ENCODE assay signal across 9 mouse cellular contexts in genomic region chr6:83086121-83087035, GRCm38 (mm10). TPM values are rescaled to one million over a fixed set of nuclear protein-coding genes. Genes with fewer than 3 reads are reported as not detected.
DNase-seq lines count a peak whose midpoint lies in the region; ATAC-seq and TF ChIP-seq lines count a peak whose summit lies in the region.
"Had no signal": no experiment of that assay in that cellular context is flagged by ENCODE, and none has a peak within 500 bp of the region (broad histone marks: within the 10 kb centered on the region; RNA-seq: fewer than 3 reads in every experiment).

Lbx2 (plus strand) TSS chr6:83086367.

- DNase-seq in kidney, adult 2 months: no peak
- no peak for DNase-seq in kidney, adult 11 months
- peak; percentile 70 to 87 for DNase-seq in adrenal gland, adult (ENCODE audit: inconsistent age in 2 of 2, low spot score in 1 of 2)
- DNase-seq in heart, postnatal 0 days (ENCODE audit: low spot score): no peak
- DNase-seq in right cerebral cortex, postnatal 14 days: no peak
- DNase-seq in gastrocnemius, postnatal 4 days (ENCODE audit: low spot score in 2 of 2): no peak
- no peak for DNase-seq in MN1 (ENCODE audit: low spot score)
- DNase-seq: left cerebral cortex, postnatal 4 days had no signal

- peak within 1 kb of the TSS; percentile 40 for H3K27ac ChIP-seq in kidney, adult 2 months (ENCODE audit: insufficient read depth, low read depth, low read length)
- H3K27ac ChIP-seq in heart, postnatal 0 days (ENCODE audit: low read depth): no peak within 1 kb of the TSS

- H3K9ac ChIP-seq in heart, postnatal 0 days (replicated peaks; ENCODE audit: low read depth, low read length): no peak within 1 kb of the TSS

- TF ChIP-seq EP300 in heart, postnatal 0 days (IDR thresholded peaks at IDR 0.05; ENCODE audit: low read depth): no peak

- 0 out of 2 replicates have a peak, but pooled peaks cover 1% of the 10 kb centered on the region for H3K27me3 ChIP-seq in kidney, adult 2 months (replicated peaks; ENCODE audit: control insufficient read depth, insufficient read depth, low read length)
- peaks cover 72% of the 10 kb centered on the region for H3K27me3 ChIP-seq in heart, postnatal 0 days (ENCODE audit: control insufficient read depth, insufficient read depth, low read length)
- H3K27me3 ChIP-seq in megakaryocyte, embryonic 14.5 days (replicated peaks): peaks cover 78% of the 10 kb centered on the region

- no peak for TF ChIP-seq CTCF in kidney, adult 2 months (conservative IDR thresholded peaks at IDR 0.05; ENCODE audit: insufficient read depth, insufficient read length, low read depth, low read length)
- no peak for TF ChIP-seq CTCF in heart, postnatal 0 days (IDR thresholded peaks at IDR 0.05; ENCODE audit: low read depth)

- TF ChIP-seq POLR2A in kidney, adult 2 months (IDR thresholded peaks at IDR 0.05; ENCODE audit: low read depth, low read length): no peak

- peak within 1 kb of the TSS; percentile 56 for H3K4me2 ChIP-seq in heart, postnatal 0 days (ENCODE audit: low read depth, low read length)

- ATAC-seq in heart, postnatal 0 days (ENCODE audit: insufficient read depth, low read depth): no peak

- peak within 1 kb of the TSS; percentile 48 for H3K4me3 ChIP-seq in kidney, adult 2 months (ENCODE audit: insufficient read depth, low read depth, low read length)
- peak within 1 kb of the TSS; percentile 39 for H3K4me3 ChIP-seq in heart, postnatal 0 days (ENCODE audit: low read depth, low read length)
- H3K4me3 ChIP-seq in megakaryocyte, embryonic 14.5 days (replicated peaks): peak within 1 kb of the TSS; percentile 89

- no peaks in the 10 kb centered on the region for H3K9me3 ChIP-seq in heart, postnatal 0 days (replicated peaks; ENCODE audit: control insufficient read depth, low read length)
- no peaks in the 10 kb centered on the region for H3K9me3 ChIP-seq in megakaryocyte, embryonic 14.5 days

- WGBS in kidney, adult 2 months: 14% methylated on average over 42 of the region's 42 CpGs
- WGBS in heart, postnatal 0 days: 5% methylated on average over 42 of the region's 42 CpGs

- no peaks in the 10 kb centered on the region for H3K4me1 ChIP-seq in kidney, adult 2 months (ENCODE audit: control insufficient read depth, insufficient read depth, low read length)
- H3K4me1 ChIP-seq in heart, postnatal 0 days (ENCODE audit: control insufficient read depth, insufficient read depth): 0 out of 2 replicates have a peak, but pooled peaks cover 15% of the 10 kb centered on the region
- peaks cover 31% of the 10 kb centered on the region for H3K4me1 ChIP-seq in megakaryocyte, embryonic 14.5 days

- no peaks in the 10 kb centered on the region for H3K36me3 ChIP-seq in kidney, adult 2 months (ENCODE audit: control insufficient read depth, insufficient read depth, low read length)
- H3K36me3 ChIP-seq in heart, postnatal 0 days (replicated peaks; ENCODE audit: control insufficient read depth, insufficient read depth, low read length): 0 out of 2 replicates have a peak, but pooled peaks cover 12% of the 10 kb centered on the region
- peaks cover 13% of the 10 kb centered on the region for H3K36me3 ChIP-seq in megakaryocyte, embryonic 14.5 days (replicated peaks; ENCODE audit: low read length)

RNA-seq across cellular contexts. Expression of gene Lbx2, which starts in this region (rescaled TPM):
- polyA plus RNA-seq in kidney, adult 2 months (2012; rRNA removed): 1.4 and 2.5 TPM in 2 replicates
- total RNA-seq in heart, postnatal 0 days (2014; rRNA removed; ENCODE audit: low replicate concordance): not detected in 2 replicates
- polyA plus RNA-seq in heart, postnatal 0 days (2015; fragmentation: Nextera tagmentation; extraction: Ambion mirVana): 0.59 and 0.64 TPM in 2 replicates
- polyA plus RNA-seq in megakaryocyte, embryonic 14.5 days (2012; ENCODE audit: insufficient read depth, low replicate concordance): 3.3 TPM in 1 of 2 replicates, not detected in the other
- total RNA-seq in gastrocnemius, postnatal 4 days (2021): not detected
- total RNA-seq: left cerebral cortex, postnatal 4 days had no signal

Comparison
In these comparisons a context has a peak if more than half of its experiments do, and no peak if none do; other contexts are left out.
1. DNase-seq: peak in adrenal gland, adult (2 of 2); none in kidney, adult 2 months (single experiment), kidney, adult 11 months (single experiment), heart, postnatal 0 days (single experiment), right cerebral cortex, postnatal 14 days (single experiment), gastrocnemius, postnatal 4 days (0 of 2) and MN1 (single experiment).
2. H3K4me3 ChIP-seq: peak in every context shown above with its lines; median percentile 89 in megakaryocyte, embryonic 14.5 days; 48 in kidney, adult 2 months; 39 in heart, postnatal 0 days.